Mouse (Mus musculus) heart, postnatal 0 days (tissue): Measurements from ENCODE around the gene Gm20547.
"Not testable (repeated sequence)": the region's sequence is repeated elsewhere in the genome, so short reads cannot be mapped to it uniquely, and the experiment has no call there.

ENCODE experiments used
- CTCF ChIP-seq: IDR thresholded peaks from 2 replicates; pipeline ENCODE4 v1.5.1; 2016; ENCODE audit warnings: antibody characterized with exemption, control low read depth, low read depth
- EP300 ChIP-seq: IDR thresholded peaks from 2 replicates; pipeline ENCODE4 v1.6.1; 2016; ENCODE audit warnings: antibody characterized with exemption, low read depth

DNA sequence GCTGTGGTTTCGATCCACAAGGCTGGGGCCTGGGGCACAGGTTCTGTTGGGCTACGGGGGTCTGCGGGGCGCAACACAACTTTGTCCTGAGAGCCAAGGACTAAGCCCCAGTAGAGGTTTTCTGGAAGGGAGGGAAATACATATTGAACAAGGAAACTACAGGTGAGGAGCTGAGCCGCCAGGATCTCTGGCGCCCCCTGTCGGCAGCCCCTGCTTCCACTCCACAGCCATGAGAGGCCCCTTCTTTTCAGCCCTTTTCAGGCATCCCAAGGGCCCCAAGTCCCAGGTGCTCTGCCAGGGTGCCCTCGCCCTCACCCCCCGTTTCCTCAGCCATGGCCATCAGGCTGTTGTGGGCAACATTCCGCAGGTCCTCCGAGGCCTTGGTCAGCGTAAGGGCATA, 68.1 kb downstream of the Gm20547 start:
- peak; percentile 45 for TF ChIP-seq CTCF
- TF ChIP-seq EP300: not testable (repeated sequence)
